Mouse (Mus musculus) midbrain, postnatal 0 days (tissue): ENCODE measurements around the gene Pcca. TPM values are rescaled to one million over a fixed set of nuclear protein-coding genes. Genes with fewer than 3 reads are reported as not detected.

Source experiments
- ATAC-seq: fragments of 200-750 bp; cut with Nextera tagmentation; 2 replicates; pipeline ENCODE4 v1.8.0; 2017; ENCODE audit warnings: moderate number of reproducible peaks, mild to moderate bottlenecking, moderate TSS enrichment, moderate library complexity; ENCODE audit not compliant: low FRiP score
- DNase-seq: peaks from one replicate; pipeline ENCODE4 v3.0.0-alpha.2; 2015; ENCODE audit warnings: low spot score
- H3K27ac ChIP-seq: fragments of 300-500 bp; sonication (generic); 2 replicates; pipeline ENCODE4 v1.5.1; 2014; ENCODE audit warnings: low read depth, mild to moderate bottlenecking, low read length, mixed read lengths
- H3K27me3 ChIP-seq: fragments of 300-500 bp; sonication (generic); 2 replicates; pipeline ENCODE4 v1.6.1; 2014; ENCODE audit warnings: low read length, control low read depth, mixed read lengths; ENCODE audit not compliant: insufficient read depth
- H3K36me3 ChIP-seq: fragments of 300-500 bp; sonication (generic); 2 replicates; pipeline ENCODE4 v1.6.1; 2014; ENCODE audit warnings: low read length, control low read depth, mixed read lengths; ENCODE audit not compliant: insufficient read depth
- H3K4me1 ChIP-seq: fragments of 300-500 bp; sonication (generic); 2 replicates; pipeline ENCODE4 v1.6.1; 2014; ENCODE audit warnings: mild to moderate bottlenecking, control low read depth, antibody characterized with exemption, low read length, mixed read lengths; ENCODE audit not compliant: insufficient read depth
- H3K4me2 ChIP-seq: fragments of 300-500 bp; sonication (generic); 2 replicates; pipeline ENCODE4 v1.6.1; 2014; ENCODE audit warnings: low read depth, mild to moderate bottlenecking, low read length, mixed read lengths; ENCODE audit not compliant: poor library complexity, severe bottlenecking
- H3K4me3 ChIP-seq: fragments of 300-500 bp; sonication (generic); 2 replicates; pipeline ENCODE4 v1.5.1; 2014; ENCODE audit warnings: low read depth, mild to moderate bottlenecking, low read length, moderate library complexity
- H3K9ac ChIP-seq: fragments of 300-500 bp; sonication (generic); replicated peaks from 2 replicates; pipeline ENCODE4 v1.6.1; 2014; ENCODE audit warnings: mild to moderate bottlenecking, low read length, moderate library complexity, mixed read lengths; ENCODE audit not compliant: poor library complexity, severe bottlenecking
- H3K9me3 ChIP-seq: fragments of 300-500 bp; sonication (generic); 2 replicates; pipeline ENCODE4 v1.6.1; 2016; ENCODE audit warnings: low read length, control low read depth
- CTCF ChIP-seq: IDR thresholded peaks from 2 replicates; pipeline ENCODE4 v1.5.1; 2016; ENCODE audit warnings: antibody characterized with exemption, mild to moderate bottlenecking
- WGBS: fragments of 180-500 bp; shearing (Covaris S2); extraction: QIAGEN DNeasy Blood & Tissue Kit; methylation state at CpG from one replicate; pipeline ENCODE4 v1.1.7; 2014; 5-methylcytosine and 5-hydroxymethylcytosine counted together
- polyA plus RNA-seq: library from polyadenylated mRNA; unstranded; fragments of >200 nt; fragmentation: Nextera tagmentation; extraction: Ambion mirVana; gene quantifications from 2 replicates; pipeline ENCODE4 v1.2.1, GENCODE M21; 2015
- total RNA-seq: library from RNA; depleted of rRNA; stranded (reverse); fragments of >200 nt; gene quantifications from 2 replicates; pipeline ENCODE4 v1.2.3, GENCODE M21; 2014; rRNA removed

Pcca gene
- total and polyA plus RNA-seq, 2 experiments from 2014 or later, result 16.7 to 27.2 TPM

DNA sequence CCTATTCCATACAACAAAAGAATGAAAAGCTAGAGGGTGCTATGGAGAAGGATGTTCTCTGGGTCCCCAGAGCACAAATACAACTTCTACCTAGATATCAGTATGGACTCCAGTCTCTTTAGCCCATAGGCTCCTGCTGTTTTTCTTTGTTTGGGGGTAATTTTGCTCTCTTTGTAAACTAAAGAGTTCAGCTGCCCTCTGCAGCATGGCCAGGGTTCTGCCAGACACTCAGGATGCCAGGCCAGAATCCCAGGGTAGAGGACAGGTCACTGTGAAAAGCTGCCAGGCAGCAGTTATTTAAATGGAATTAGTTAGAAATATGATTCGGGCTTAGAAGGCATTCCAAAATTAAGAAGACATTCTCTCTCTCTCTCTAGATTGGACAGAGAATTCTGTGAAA lies 402.3 kb downstream of the Pcca start:
- H3K9ac ChIP-seq, result no peak overlapping the region
- ATAC-seq, result no peak
- no peak overlapping the region for H3K4me2 ChIP-seq
- no peak overlapping the region for H3K4me3 ChIP-seq
- H3K27ac ChIP-seq, result no peak overlapping the region
- H3K9me3 ChIP-seq, result no peaks in the 10 kb centered on the region
- peak; percentile 31 for DNase-seq
- H3K36me3 ChIP-seq, result peaks cover 16% of the 10 kb centered on the region
- H3K27me3 ChIP-seq, result no peaks in the 10 kb centered on the region
- WGBS, result 82% methylated on average over 1 of the region's 1 CpGs
- H3K4me1 ChIP-seq, result no peaks in the 10 kb centered on the region
- TF ChIP-seq CTCF, result 0 out of 2 replicates have a peak, but pooled peaks have one; percentile 4

Other genes starting within 250 kb of the Pcca start
- 1.9 TPM in 1 of 2 replicates, not detected in the other for gene Gm5089, start 83.2 kb upstream of the Pcca start, total RNA-seq
- gene Gm5089, start 83.2 kb upstream of the Pcca start, polyA plus RNA-seq, result 0.07 TPM in 1 of 2 replicates, not detected in the other
- 10.7 and 24.8 TPM in 2 replicates for gene Zic5, start 68.6 kb upstream of the Pcca start, total RNA-seq
- 4.4 and 8.8 TPM in 2 replicates for gene Zic5, start 68.6 kb upstream of the Pcca start, polyA plus RNA-seq
- gene Zic2, start 58.9 kb upstream of the Pcca start, total RNA-seq, result 69.2 and 106 TPM in 2 replicates
- 6.9 and 13.9 TPM in 2 replicates for gene Zic2, start 58.9 kb upstream of the Pcca start, polyA plus RNA-seq
- gene Gm10837, start 43.7 kb upstream of the Pcca start, total RNA-seq, result 0.19 and 0.38 TPM in 2 replicates
- 0.21 and 0.32 TPM in 2 replicates for gene Gm10837, start 43.7 kb upstream of the Pcca start, polyA plus RNA-seq